Mouse (Mus musculus): ENCODE results near the gene Pbdc1. TPM values are rescaled to one million over a fixed set of nuclear protein-coding genes. Genes with fewer than 3 reads are reported as not detected.
"Not testable (repeated sequence)": the region's sequence is repeated elsewhere in the genome, so short reads cannot be mapped to it uniquely, and the experiment has no call there.

Gene Pbdc1
- total and polyA plus RNA-seq, 3 experiments, result 9.9 to 63.3 (median 33.4) TPM

DNA sequence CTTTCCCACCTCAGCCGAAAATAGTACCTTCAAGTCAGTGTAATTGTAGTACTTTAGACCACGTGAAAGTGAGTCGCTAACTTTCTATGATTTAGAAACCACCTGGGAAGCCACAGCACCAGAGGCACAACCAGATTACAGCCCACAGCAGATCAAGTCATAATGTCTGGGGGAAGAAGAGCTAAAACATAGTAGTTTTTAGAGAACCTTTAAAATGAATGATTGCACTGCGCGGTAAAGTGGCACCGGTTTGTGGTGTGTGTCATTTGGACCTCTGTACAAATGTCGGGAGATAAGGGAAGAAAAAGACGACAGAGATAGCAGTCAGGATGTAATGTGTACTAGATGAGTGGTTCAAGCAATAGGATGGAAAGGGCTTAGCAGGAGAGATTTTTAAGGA, 540 bp downstream of the Pbdc1 start:
- no peak for TF ChIP-seq CTCF (IDR thresholded peaks at IDR 0.05; ENCODE audit: low read depth, low read length)
- TF ChIP-seq GATA2 (IDR thresholded peaks at IDR 0.05; ENCODE audit: borderline replicate concordance, low read depth, low read length), result no peak
- no peak for TF ChIP-seq POLR2AphosphoS5 (IDR thresholded peaks at IDR 0.05; ENCODE audit: insufficient replicate concordance, low read depth, low read length)
- no peak for TF ChIP-seq GATA1 (IDR thresholded peaks at IDR 0.05; ENCODE audit: borderline replicate concordance, low read length)
- no peak for TF ChIP-seq TAL1 (conservative IDR thresholded peaks at IDR 0.05; ENCODE audit: low read depth, low read length)
- H3K4me1 ChIP-seq (ENCODE audit: insufficient read depth, low read depth, low read length), result peaks cover 3% of the 10 kb centered on the region; the same call in 1 of the 2 replicates
- DNase-seq (ENCODE audit: low spot score) (no peak), ATAC-seq (ENCODE audit: extremely low read depth, insufficient number of reproducible peaks, low FRiP score, poor library complexity, severe bottlenecking) (no peak)
- peaks cover 17% of the 10 kb centered on the region for H3K36me3 ChIP-seq (replicated peaks)
- H3K27me3 ChIP-seq (ENCODE audit: insufficient read depth, low read length), result no peaks in the 10 kb centered on the region
- peak overlapping the region; percentile 68 for H3K4me3 ChIP-seq (ENCODE audit: low read depth, low read length)
- no peaks in the 10 kb centered on the region for H3K9me3 ChIP-seq (replicated peaks)

DNA sequence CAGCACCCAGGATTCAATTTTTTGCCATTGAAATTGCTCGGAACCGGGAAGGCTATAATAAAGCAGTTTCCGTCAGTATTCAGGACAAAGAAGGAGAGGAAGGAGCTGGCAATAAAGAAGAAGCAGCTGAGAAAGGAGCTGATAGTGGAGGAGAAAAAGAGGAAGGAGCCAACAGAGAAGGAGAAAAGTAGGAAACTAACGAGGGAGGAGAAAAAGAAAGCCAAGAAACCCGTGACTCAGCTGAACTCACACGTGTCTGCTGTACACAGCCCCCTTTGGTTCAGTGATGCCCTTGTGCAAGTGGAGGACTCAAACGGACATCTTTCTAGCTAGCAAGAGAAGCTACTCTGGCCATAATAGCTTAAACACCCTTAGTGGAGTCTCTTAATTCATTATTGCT, 3.5 kb downstream of the Pbdc1 start:
- H3K4me1 ChIP-seq (ENCODE audit: insufficient read depth, low read depth, low read length); DNase-seq (ENCODE audit: low spot score); H3K4me3 ChIP-seq (ENCODE audit: low read depth, low read length); ATAC-seq (ENCODE audit: extremely low read depth, insufficient number of reproducible peaks, low FRiP score, poor library complexity, severe bottlenecking); H3K27me3 ChIP-seq (ENCODE audit: insufficient read depth, low read length); H3K9me3 ChIP-seq (replicated peaks): not testable (repeated sequence)
- H3K36me3 ChIP-seq (replicated peaks), result peaks cover 41% of the 10 kb centered on the region

DNA sequence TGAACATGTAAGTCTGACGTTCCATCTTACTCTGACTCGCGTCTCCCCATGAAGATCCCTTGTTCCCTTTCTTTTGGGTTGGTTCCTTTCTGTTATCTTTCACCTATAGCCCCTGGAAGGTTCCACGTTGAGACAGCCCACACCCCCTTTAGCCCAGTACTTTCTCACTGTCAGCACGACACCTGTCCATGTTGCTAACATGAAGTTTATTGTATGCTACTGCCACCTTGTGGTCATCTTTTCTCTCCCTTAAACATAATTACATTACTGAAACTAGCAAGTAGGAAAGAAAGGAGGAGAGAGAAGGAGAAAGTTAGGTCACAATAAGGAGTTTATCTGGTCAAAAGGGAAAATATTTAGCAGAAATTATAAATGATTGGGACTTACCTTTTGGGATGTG, 24.6 kb downstream of the Pbdc1 start:
- Histone ChIP-seq H3K4me1 (ENCODE audit: insufficient read depth, low read depth, low read length) (no peaks in the 10 kb centered on the region), H3K9me3 (replicated peaks) (no peaks in the 10 kb centered on the region), H3K27me3 (ENCODE audit: insufficient read depth, low read length) (no peaks in the 10 kb centered on the region), H3K36me3 (replicated peaks) (peaks cover 39% of the 10 kb centered on the region), H3K4me3 (ENCODE audit: low read depth, low read length) (no peak overlapping the region)
- no peak for DNase-seq (ENCODE audit: low spot score)
- no peak for TF ChIP-seq GATA1 (IDR thresholded peaks at IDR 0.05; ENCODE audit: borderline replicate concordance, low read length)
- TF ChIP-seq POLR2AphosphoS5 (IDR thresholded peaks at IDR 0.05; ENCODE audit: insufficient replicate concordance, low read depth, low read length), result no peak
- TF ChIP-seq TAL1 (conservative IDR thresholded peaks at IDR 0.05; ENCODE audit: low read depth, low read length), result no peak
- TF ChIP-seq CTCF (IDR thresholded peaks at IDR 0.05; ENCODE audit: low read depth, low read length), result no peak
- no peak for TF ChIP-seq GATA2 (IDR thresholded peaks at IDR 0.05; ENCODE audit: borderline replicate concordance, low read depth, low read length)
- no peak for ATAC-seq (ENCODE audit: extremely low read depth, insufficient number of reproducible peaks, low FRiP score, poor library complexity, severe bottlenecking)

DNA sequence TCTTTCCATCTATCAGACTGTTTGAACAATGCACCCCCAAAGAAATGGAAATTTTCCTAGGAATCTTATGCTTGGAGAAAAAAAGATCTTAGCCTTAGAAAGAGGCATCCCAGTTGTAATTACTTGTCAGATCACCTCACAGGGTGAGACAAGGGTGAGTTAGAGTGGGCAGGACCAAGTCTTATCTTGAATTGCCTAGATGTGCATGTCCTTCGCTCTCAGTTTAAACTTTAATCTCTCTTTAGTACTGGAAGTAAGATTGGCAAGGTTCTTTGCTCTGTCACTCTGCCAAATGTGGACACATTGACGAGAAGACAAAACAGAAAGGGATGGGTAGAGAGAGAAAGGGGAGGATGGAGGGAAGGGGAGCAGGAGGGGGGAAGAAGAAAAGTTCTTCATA, 35.4 kb downstream of the Pbdc1 start:
- Histone ChIP-seq H3K4me3 (ENCODE audit: low read depth, low read length) (no peak overlapping the region), H3K9me3 (replicated peaks) (no peaks in the 10 kb centered on the region), H3K27me3 (ENCODE audit: insufficient read depth, low read length) (no peaks in the 10 kb centered on the region), H3K4me1 (ENCODE audit: insufficient read depth, low read depth, low read length) (0 out of 2 replicates have a peak, but pooled peaks cover under 1% of the 10 kb centered on the region), H3K36me3 (replicated peaks) (peaks cover 3% of the 10 kb centered on the region)
- DNase-seq (ENCODE audit: low spot score) (no peak), ATAC-seq (ENCODE audit: extremely low read depth, insufficient number of reproducible peaks, low FRiP score, poor library complexity, severe bottlenecking) (no peak)
- TF ChIP-seq GATA2 (IDR thresholded peaks at IDR 0.05; ENCODE audit: borderline replicate concordance, low read depth, low read length), result no peak
- TF ChIP-seq CTCF (IDR thresholded peaks at IDR 0.05; ENCODE audit: low read depth, low read length), result no peak
- TF ChIP-seq GATA1 (IDR thresholded peaks at IDR 0.05; ENCODE audit: borderline replicate concordance, low read length), result no peak
- no peak for TF ChIP-seq TAL1 (conservative IDR thresholded peaks at IDR 0.05; ENCODE audit: low read depth, low read length)
- TF ChIP-seq POLR2AphosphoS5 (IDR thresholded peaks at IDR 0.05; ENCODE audit: insufficient replicate concordance, low read depth, low read length), result no peak

DNA sequence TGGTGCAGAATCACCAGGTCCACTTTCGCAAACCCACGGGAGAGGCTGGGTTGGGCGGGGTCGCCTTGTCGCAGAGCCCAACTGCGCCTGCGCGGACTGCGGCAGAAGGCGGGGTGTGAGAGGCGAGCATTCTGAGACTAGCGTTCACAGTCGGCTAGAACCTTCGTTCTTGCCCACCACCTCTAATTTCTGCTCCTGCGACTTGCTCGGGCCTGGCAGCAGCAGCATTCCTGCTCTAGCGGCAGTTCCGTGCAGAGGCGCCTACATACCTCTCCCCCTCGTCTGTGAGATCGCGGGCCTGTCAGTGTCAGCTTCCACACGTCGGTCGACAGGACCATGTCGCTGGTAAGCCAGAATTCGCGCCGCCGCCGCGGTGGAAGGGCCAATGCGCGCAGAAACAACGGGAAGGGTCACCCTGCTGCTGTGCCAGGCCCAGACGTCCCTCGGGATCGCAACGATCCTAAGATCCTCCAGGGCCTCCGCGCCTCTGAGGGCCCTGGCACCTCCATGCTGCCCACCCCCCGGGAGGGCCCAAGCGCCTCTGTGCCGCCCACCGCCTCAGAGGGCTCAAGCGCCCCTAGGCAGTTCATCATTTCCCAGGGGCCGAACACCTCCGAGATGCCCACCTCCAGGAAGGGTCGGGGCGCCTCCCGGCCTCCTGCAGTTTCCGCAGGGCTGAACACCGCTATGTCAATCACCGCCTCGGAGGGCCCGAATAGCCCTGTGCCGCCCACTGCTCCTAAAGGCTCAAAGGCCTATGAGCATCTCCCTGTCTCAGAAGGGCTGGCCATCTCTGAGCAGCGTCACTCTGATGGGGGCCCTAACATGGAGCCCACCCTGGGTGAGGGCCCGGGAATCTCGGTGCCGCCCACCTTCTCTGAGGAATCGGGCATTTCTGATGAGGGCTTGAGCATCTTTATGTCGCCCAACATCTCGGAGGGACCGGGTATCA, 41.0 kb downstream of the Pbdc1 start, which contains the start of gene Magee1:
Gene Magee1, plus strand, starts transcription at position 104 of the 952 bp plus-strand sequence.
- no peaks in the 10 kb centered on the region for H3K27me3 ChIP-seq (ENCODE audit: insufficient read depth, low read length)
- DNase-seq (ENCODE audit: low spot score), result peak; percentile 11
- peaks cover 10% of the 10 kb centered on the region; the same call in 1 of the 2 replicates for H3K4me1 ChIP-seq (ENCODE audit: insufficient read depth, low read depth, low read length)
- H3K9me3 ChIP-seq (replicated peaks), result no peaks in the 10 kb centered on the region
- TF ChIP-seq TAL1 (conservative IDR thresholded peaks at IDR 0.05; ENCODE audit: low read depth, low read length) (no peak), GATA2 (IDR thresholded peaks at IDR 0.05; ENCODE audit: borderline replicate concordance, low read depth, low read length) (no peak)
- ATAC-seq (ENCODE audit: extremely low read depth, insufficient number of reproducible peaks, low FRiP score, poor library complexity, severe bottlenecking), result peak; percentile 15; the same call in 1 of the 2 replicates
- H3K4me3 ChIP-seq (ENCODE audit: low read depth, low read length), result peak within 1 kb of the TSS; percentile 69; the same call in 1 of the 2 replicates
- peaks cover 10% of the 10 kb centered on the region for H3K36me3 ChIP-seq (replicated peaks)

DNA sequence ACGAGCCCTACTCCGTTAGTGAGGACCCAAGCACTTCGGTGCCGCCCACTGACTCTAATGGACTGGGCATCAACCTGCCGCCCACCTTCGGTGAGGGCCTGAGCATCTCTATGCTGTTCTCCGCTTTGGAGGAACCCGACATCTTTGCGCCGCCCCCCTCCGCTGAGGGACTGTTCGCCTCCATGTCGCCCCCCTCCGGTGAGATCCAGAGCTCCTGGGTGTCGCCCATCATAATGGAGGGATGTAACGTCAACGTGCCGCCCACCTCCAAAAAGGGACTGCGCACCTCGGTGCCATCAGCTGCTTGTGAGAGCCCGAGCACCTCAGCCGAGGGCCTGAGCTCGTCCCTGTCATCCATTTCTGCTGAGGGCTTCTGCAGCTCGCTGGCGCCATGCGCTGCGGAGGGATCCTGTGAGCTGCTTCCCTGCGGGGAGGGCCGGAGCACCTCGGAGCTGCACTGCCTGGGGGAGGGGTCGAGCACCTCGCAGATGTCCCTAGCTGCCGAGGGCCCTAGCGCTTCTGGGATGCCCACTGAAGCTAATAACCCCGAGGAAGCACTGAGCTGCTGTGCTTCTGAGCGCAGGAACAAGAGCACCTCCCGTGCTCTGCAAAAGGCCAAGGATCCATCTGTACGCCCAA, 41.8 kb downstream of the Pbdc1 start:
- Histone ChIP-seq H3K27me3 (ENCODE audit: insufficient read depth, low read length) (no peaks in the 10 kb centered on the region), H3K36me3 (replicated peaks) (peaks cover 10% of the 10 kb centered on the region), H3K4me1 (ENCODE audit: insufficient read depth, low read depth, low read length) (peaks cover 10% of the 10 kb centered on the region; the same call in 1 of the 2 replicates), H3K9me3 (replicated peaks) (no peaks in the 10 kb centered on the region), H3K4me3 (ENCODE audit: low read depth, low read length) (peak overlapping the region; percentile 69; the same call in 1 of the 2 replicates)
- DNase-seq (ENCODE audit: low spot score) (no peak), ATAC-seq (ENCODE audit: extremely low read depth, insufficient number of reproducible peaks, low FRiP score, poor library complexity, severe bottlenecking) (no peak)
- TF ChIP-seq TAL1 (conservative IDR thresholded peaks at IDR 0.05; ENCODE audit: low read depth, low read length), result no peak
